Mouse (Mus musculus): ENCODE data around the gene Thumpd2. TPM values are rescaled to one million over a fixed set of nuclear protein-coding genes. Genes with fewer than 3 reads are reported as not detected.

The Thumpd2 gene
- polyA plus RNA-seq (2012; rRNA removed), result 4.6 and 5.6 TPM in 2 replicates

GRCm38 (mm10) chr17:81064979-81065311, at the start of gene Thumpd2:
Gene Thumpd2 (minus strand): TSS chr17:81065082.
- peak; percentile 65 to 94 for DNase-seq (ENCODE audit: extremely low spot score in 1 of 2, low spot score in 1 of 2)

DNA sequence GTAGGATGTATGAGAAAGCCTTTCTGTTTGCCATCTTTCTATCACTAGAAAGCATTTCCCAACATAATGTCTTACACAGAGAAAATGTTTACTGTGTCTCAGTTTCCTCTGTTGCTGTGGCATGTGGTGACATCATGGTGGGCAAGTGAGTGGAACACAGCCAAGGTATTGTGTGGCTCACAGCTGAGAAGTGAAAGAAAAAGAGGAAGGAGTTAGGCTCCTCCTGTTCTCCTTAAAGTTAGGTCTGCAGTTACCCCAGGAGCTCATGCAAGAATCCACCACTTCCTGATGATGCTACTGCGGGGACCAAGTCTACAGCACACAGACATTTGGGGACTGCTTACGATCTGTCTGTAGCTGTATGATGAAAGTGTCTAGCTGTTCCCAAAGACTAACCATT, 39.4 kb upstream of the Thumpd2 start:
- DNase-seq (ENCODE audit: extremely low spot score in 1 of 2, low spot score in 1 of 2), result peak in 1 of 2 experiments; percentile 12

- peak; percentile 24 to 56 for DNase-seq (ENCODE audit: extremely low spot score in 1 of 2, low spot score in 1 of 2)
Measured at GRCm38 (mm10) chr17:81102866-81103265, 38.0 kb upstream of the Thumpd2 start.

DNA sequence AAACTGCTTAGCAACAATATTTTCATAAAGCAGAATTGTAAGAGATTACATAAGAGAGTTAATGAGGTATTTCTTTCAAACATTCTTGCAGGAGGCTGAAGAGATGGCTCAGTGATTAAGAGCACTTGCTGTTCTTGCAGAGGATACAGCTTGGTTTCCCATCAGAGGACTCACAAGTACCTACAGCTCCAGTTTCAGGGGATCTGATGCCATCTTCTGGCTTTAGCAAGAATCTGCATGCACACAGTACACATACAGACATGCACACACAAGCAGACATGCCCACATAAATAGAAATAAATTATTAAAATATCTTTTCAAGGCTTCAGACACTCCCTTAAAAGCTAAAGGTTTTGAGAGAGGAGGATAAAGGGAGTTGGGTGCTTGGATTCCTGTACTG, 33.6 kb upstream of the Thumpd2 start:
- no peak for DNase-seq (ENCODE audit: extremely low spot score in 1 of 2, low spot score in 1 of 2)

- DNase-seq (ENCODE audit: extremely low spot score in 1 of 2, low spot score in 1 of 2), result no peak
Measured at GRCm38 (mm10) chr17:81096490-81096889, 31.6 kb upstream of the Thumpd2 start.

DNA sequence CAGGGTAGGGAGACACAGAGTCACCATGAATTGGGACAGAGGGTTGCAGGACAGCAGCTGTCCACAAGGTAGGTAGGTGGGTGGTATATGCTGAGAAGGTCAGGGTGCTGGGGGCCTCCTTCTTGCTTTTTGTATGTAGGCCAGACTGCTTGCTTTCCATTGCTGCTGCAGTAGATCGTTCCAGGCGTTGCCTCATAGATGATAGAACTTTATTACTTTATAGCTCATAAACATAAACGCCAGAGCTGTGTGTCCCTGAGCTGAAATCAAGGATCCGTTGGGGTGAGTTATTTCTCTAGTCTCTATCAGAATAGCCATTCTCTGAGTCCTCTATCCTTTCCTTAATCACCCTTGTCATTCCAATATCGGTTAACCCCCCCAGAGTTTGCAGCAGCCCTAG, 27.9 kb upstream of the Thumpd2 start:
- DNase-seq (ENCODE audit: extremely low spot score in 1 of 2, low spot score in 1 of 2), result no peak

GRCm38 (mm10) chr17:81088866-81089265, 24.0 kb upstream of the Thumpd2 start:
- no peak for DNase-seq (ENCODE audit: extremely low spot score in 1 of 2, low spot score in 1 of 2)

- DNase-seq (ENCODE audit: extremely low spot score in 1 of 2, low spot score in 1 of 2), result no peak
Measured at GRCm38 (mm10) chr17:81087735-81088134, 22.9 kb upstream of the Thumpd2 start.

- DNase-seq (ENCODE audit: extremely low spot score in 1 of 2, low spot score in 1 of 2), result peak; percentile 28 to 49
Measured at GRCm38 (mm10) chr17:81064279-81064978, 453 bp downstream of the Thumpd2 start.

DNA sequence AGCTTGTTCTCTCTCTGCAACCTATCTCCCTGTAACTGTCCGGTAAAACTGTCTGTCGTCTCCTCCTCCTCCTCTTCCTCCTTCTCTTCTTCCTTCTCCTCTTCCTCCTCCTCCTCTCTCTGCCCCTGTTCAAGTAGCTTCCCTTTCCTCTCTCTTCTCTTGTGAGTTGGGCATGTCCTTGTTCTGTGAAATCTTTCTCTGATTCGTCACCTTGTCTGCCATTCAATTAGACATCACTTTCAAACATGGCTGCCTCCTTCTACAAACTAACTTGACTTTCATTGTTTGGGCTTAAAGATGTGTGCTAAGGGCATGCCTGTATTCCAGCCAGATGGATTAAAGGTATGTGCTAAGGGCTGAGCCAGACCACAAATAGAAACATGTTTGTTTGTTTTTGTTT, 1.5 kb downstream of the Thumpd2 start:
- DNase-seq (ENCODE audit: extremely low spot score in 1 of 2, low spot score in 1 of 2), result no peak

DNA sequence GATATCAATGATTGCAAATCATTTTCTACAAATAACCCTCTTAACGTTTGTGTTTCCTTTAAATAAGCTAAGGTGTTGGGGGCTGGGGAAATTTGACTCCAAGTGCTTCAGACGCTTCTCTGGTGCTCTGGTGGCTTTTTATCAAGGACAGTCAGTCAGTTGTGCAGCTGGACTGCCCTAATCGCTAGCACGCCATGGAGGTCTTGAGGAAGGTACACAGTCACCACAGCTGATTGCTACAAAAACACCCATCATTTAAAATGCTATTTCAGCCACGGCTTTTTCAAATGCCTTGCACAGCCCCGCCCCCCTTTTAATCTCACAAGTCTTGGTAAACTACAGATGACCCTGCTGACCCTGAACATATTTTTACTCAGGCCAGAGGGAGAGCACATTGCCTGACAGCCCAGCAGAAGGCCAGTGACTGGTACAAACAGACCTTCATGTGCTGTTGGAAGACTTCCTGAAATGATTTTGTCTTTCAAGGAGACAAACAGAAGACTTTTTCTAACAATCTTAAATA, 2.5 kb downstream of the Thumpd2 start:
- no peak for DNase-seq (ENCODE audit: extremely low spot score in 1 of 2, low spot score in 1 of 2)

GRCm38 (mm10) chr17:81056796-81057381, 8.0 kb downstream of the Thumpd2 start:
- DNase-seq (ENCODE audit: extremely low spot score in 1 of 2, low spot score in 1 of 2), result no peak

DNA sequence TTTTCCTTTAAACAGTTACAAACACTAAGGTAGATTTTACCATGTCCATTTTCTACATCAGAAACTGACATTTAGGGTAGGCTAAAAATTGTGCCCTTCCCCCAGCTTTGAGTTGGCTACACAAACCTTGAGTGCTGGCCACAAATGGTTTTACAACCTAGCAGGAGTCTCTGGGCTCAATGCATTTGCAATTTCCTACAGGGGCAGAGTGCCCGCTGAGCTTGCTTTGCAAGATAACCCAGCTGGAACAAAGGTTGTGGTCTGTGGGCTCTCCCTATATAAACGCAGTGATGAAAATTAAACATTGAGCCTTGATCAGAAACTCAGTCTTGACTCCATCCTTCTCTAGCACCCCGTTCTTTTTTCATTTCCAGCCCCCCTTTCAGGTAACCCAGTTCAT, 8.8 kb downstream of the Thumpd2 start:
- no peak for DNase-seq (ENCODE audit: extremely low spot score in 1 of 2, low spot score in 1 of 2)

DNA sequence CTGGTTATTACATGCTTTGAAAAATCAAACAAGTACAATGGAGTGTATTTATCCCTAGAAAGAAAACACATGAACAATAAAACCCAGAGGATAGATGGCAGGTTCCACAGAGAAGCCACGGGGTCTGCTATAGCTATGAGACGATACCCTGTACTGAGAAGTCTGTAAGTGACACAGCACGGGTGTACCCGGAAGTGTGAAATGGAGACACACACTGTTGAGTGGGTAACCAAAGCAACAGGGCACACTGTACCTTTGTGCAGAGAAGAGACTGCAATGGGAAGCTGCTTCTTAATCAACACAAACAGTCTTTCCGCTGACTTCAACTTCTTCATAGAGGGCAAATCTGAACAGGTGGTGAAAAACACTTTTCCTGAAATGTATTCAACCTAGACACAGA, 9.4 kb downstream of the Thumpd2 start:
- no peak for DNase-seq (ENCODE audit: extremely low spot score in 1 of 2, low spot score in 1 of 2)

DNA sequence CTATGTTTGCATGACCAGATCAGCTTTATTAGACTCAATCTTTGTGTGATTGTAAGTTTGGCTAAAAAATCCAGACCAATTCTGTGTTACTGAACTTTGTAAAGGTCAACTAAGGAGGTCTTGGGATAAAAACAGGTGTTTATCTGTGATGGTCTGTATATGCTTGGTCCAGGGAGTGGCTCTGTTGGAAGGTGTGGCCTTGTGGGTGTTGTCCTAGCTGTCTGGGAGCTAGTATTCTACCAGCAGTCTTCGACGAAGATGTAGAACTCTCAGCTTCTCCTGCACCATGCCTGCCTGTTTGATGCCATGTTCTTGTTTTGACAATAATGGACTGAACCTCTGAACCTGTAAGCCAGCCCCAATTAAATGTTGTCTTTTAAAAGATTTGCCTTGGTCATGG, 11.6 kb downstream of the Thumpd2 start:
- DNase-seq (ENCODE audit: extremely low spot score in 1 of 2, low spot score in 1 of 2), result no peak

DNA sequence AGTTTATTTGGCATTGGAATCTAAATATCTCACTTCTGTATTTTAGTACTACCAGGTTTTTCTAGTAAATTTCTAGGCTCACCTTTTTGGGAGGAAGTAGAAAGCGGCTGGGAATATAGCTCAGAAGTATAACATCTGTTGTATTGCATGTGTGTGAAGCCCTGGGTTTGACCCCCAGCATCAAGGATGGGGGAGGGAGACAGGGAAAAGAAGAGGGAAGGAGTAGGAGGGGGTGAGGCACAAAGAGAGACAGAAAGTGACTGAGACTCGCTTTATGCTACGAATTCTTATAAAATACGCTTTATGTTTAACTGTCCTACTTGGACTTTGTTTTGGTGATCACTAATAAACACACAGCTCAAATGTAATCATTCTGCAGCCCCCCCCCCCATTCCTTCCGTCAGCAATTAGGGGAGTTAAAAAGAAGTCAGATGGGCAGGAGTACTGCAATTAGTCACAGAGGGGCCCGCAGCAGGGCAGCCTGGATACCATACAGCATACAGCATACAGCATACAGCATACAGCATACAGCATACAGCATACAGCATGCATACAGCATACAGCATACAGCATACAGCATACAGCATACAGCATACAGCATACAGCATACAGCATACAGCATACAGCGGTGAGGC, 16.8 kb downstream of the Thumpd2 start:
- DNase-seq (ENCODE audit: extremely low spot score in 1 of 2, low spot score in 1 of 2), result no peak

GRCm38 (mm10) chr17:81045525-81046150, 19.2 kb downstream of the Thumpd2 start:
- peak in 1 of 2 experiments; percentile 76 for DNase-seq (ENCODE audit: extremely low spot score in 1 of 2, low spot score in 1 of 2)

- no peak for DNase-seq (ENCODE audit: extremely low spot score in 1 of 2, low spot score in 1 of 2)
Measured at GRCm38 (mm10) chr17:81045115-81045514, 19.8 kb downstream of the Thumpd2 start.

- DNase-seq (ENCODE audit: extremely low spot score in 1 of 2, low spot score in 1 of 2), result no peak
Measured at GRCm38 (mm10) chr17:81044356-81044755, 20.5 kb downstream of the Thumpd2 start.

DNA sequence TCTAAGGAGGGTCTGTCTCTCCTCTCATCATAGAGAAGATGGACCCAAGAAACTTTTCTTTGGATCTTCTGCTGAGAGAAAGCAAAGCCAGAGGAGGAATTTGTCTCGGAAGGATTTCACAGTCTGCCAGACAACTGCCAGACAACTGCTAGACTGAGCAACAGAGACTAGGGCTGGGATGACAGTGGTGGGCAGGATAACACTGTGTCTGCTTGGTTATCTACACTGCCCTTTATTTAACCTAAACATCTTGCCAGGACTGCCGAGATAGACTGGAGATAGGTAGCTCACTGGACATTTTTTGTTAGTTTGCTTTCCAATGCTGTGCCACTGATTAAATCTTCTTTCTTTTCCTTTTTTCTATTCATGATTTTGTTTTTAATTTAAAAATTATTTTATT, 23.2 kb downstream of the Thumpd2 start:
- DNase-seq (ENCODE audit: extremely low spot score in 1 of 2, low spot score in 1 of 2), result no peak

DNA sequence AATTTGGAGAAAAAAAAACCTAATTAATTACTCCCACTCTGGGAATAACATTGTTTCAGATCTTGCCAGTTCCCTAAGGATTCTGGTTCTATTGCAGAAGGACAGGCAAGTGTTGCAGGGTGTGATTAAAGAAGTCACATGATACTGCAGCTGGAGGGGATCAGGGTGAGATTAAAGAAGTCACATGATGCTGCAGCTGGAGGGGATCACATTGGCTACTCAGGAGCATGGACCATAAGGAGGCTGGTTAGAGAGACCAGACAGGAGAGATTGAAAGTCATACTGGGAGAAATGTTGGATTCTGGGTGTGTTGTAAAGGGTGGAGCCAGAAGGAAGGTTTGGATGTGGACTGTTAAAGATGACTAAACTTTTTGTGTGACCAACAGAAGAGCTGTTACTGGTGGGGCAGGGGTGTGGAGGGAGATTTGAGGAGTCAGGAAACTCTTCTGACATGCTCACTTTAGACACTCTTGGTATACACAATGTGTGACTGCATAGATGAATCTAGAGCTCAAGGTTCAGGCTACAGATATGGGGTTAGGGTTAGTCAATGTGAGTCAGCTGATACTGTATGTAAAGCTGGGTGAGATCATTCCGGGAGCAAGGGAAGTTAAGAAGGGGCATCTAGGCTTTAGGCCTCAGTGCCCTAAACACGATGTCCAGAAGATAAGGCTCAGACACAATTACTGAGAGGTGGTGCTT, 26.0 kb downstream of the Thumpd2 start:
- no peak for DNase-seq (ENCODE audit: extremely low spot score in 1 of 2, low spot score in 1 of 2)
